Comparison of ENCODE assay signal across 8 mouse cellular contexts in genomic region chr7:142538291-142538690, GRCm38 (mm10). TPM values are rescaled to one million over a fixed set of nuclear protein-coding genes. Genes with fewer than 3 reads are reported as not detected.
A peak's percentile ranks its signal among the peaks of the same experiment; 100 is the strongest.
DNase-seq lines count a peak whose midpoint lies in the region; ATAC-seq lines count a peak whose summit lies in the region.

No protein-coding gene starts in this region.

- H3K27ac ChIP-seq in kidney, embryonic 14.5 days (ENCODE audit: low read depth, low read length): peak overlapping the region; percentile 89
- peak overlapping the region; percentile 59; the same call in 1 of the 2 replicates for H3K27ac ChIP-seq in forebrain, embryonic 13.5 days
- peak overlapping the region; percentile 97 for H3K27ac ChIP-seq in limb, embryonic 13.5 days
- H3K27ac ChIP-seq in neural tube, embryonic 14.5 days (ENCODE audit: low read depth, low read length): peak overlapping the region; percentile 46

- no peaks in the 10 kb centered on the region for H3K27me3 ChIP-seq in kidney, embryonic 14.5 days (ENCODE audit: control insufficient read depth, insufficient read depth, low read length)
- H3K27me3 ChIP-seq in forebrain, embryonic 13.5 days: no peaks in the 10 kb centered on the region
- H3K27me3 ChIP-seq in limb, embryonic 13.5 days: no peaks in the 10 kb centered on the region
- H3K27me3 ChIP-seq in neural tube, embryonic 14.5 days (ENCODE audit: control insufficient read depth, insufficient read depth, low read length): no peaks in the 10 kb centered on the region

- peaks cover 9% of the 10 kb centered on the region; the same call in 1 of the 2 replicates for H3K36me3 ChIP-seq in kidney, embryonic 14.5 days (ENCODE audit: control insufficient read depth, insufficient read depth, low read length)
- H3K36me3 ChIP-seq in forebrain, embryonic 13.5 days (ENCODE audit: poor library complexity, severe bottlenecking): peaks cover 17% of the 10 kb centered on the region
- H3K36me3 ChIP-seq in limb, embryonic 13.5 days: 0 out of 2 replicates have a peak, but pooled peaks cover 6% of the 10 kb centered on the region
- H3K36me3 ChIP-seq in neural tube, embryonic 14.5 days (ENCODE audit: control insufficient read depth, insufficient read depth, low read length): no peaks in the 10 kb centered on the region

- no peak overlapping the region for H3K4me3 ChIP-seq in kidney, embryonic 14.5 days (ENCODE audit: low read length)
- H3K4me3 ChIP-seq in forebrain, embryonic 13.5 days: no peak overlapping the region
- no peak overlapping the region for H3K4me3 ChIP-seq in limb, embryonic 13.5 days
- H3K4me3 ChIP-seq in neural tube, embryonic 14.5 days (ENCODE audit: low read depth, low read length): no peak overlapping the region

- H3K4me2 ChIP-seq in kidney, embryonic 14.5 days (replicated peaks; ENCODE audit: low read depth, low read length): no peak overlapping the region
- H3K4me2 ChIP-seq in forebrain, embryonic 13.5 days: no peak overlapping the region
- peak overlapping the region; percentile 40 for H3K4me2 ChIP-seq in limb, embryonic 13.5 days (replicated peaks)
- no peak overlapping the region for H3K4me2 ChIP-seq in neural tube, embryonic 14.5 days (ENCODE audit: low read depth, low read length)

- WGBS in kidney, embryonic 14.5 days: 20% methylated on average over 4 of the region's 4 CpGs
- WGBS in forebrain, embryonic 13.5 days: 20% methylated on average over 4 of the region's 4 CpGs
- 9% methylated on average over 4 of the region's 4 CpGs for WGBS in limb, embryonic 13.5 days
- WGBS in neural tube, embryonic 14.5 days: 23% methylated on average over 4 of the region's 4 CpGs

- peaks cover 65% of the 10 kb centered on the region for H3K4me1 ChIP-seq in kidney, embryonic 14.5 days (ENCODE audit: control insufficient read depth, insufficient read depth, low read length)
- H3K4me1 ChIP-seq in forebrain, embryonic 13.5 days: peaks cover 37% of the 10 kb centered on the region
- peaks cover 95% of the 10 kb centered on the region for H3K4me1 ChIP-seq in limb, embryonic 13.5 days
- H3K4me1 ChIP-seq in neural tube, embryonic 14.5 days (ENCODE audit: control insufficient read depth, insufficient read depth, low read length): peaks cover 24% of the 10 kb centered on the region; the same call in 1 of the 2 replicates

- no peak for DNase-seq in kidney, adult 9 months
- no peak for DNase-seq in cerebellum, postnatal 14 days
- DNase-seq in frontal cortex, postnatal 10 days (ENCODE audit: low spot score in 2 of 2): no peak

- H3K9me3 ChIP-seq in kidney, embryonic 14.5 days (ENCODE audit: control insufficient read depth, low read length): no peaks in the 10 kb centered on the region
- H3K9me3 ChIP-seq in forebrain, embryonic 13.5 days (replicated peaks): no peaks in the 10 kb centered on the region
- H3K9me3 ChIP-seq in limb, embryonic 13.5 days: no peaks in the 10 kb centered on the region
- H3K9me3 ChIP-seq in neural tube, embryonic 14.5 days (ENCODE audit: control insufficient read depth, low read length): no peaks in the 10 kb centered on the region

- ATAC-seq in kidney, embryonic 14.5 days (ENCODE audit: low FRiP score, low TSS enrichment): no peak
- ATAC-seq in forebrain, embryonic 13.5 days: no peak; the same call in 1 of the 2 replicates
- peak; percentile 37; the same call in 1 of the 2 replicates for ATAC-seq in limb, embryonic 13.5 days (ENCODE audit: low FRiP score, low read depth)
- ATAC-seq in neural tube, embryonic 14.5 days (ENCODE audit: low read depth): 0 out of 2 replicates have a peak, but pooled peaks have one; percentile 4
- ATAC-seq in activated CD4-positive, CD25-positive, alpha-beta regulatory T cell, adult 4 months: no peak

- H3K9ac ChIP-seq in kidney, embryonic 14.5 days (ENCODE audit: low read depth, low read length): peak overlapping the region; percentile 40
- 0 out of 2 replicates have a peak overlapping the region, but pooled peaks have one; percentile 14 for H3K9ac ChIP-seq in forebrain, embryonic 13.5 days
- H3K9ac ChIP-seq in limb, embryonic 13.5 days: peak overlapping the region; percentile 52
- no peak overlapping the region for H3K9ac ChIP-seq in neural tube, embryonic 14.5 days (replicated peaks; ENCODE audit: low read depth, low read length)

RNA-seq across cellular contexts. Expression of gene Mrpl23, which starts 5.8 kb away (rescaled TPM):
- 30.3 and 33.4 TPM in 2 replicates for polyA plus RNA-seq in kidney, embryonic 14.5 days (2014; fragmentation: Nextera tagmentation; extraction: Ambion mirVana)
- polyA plus RNA-seq in forebrain, embryonic 13.5 days (2015; fragmentation: Nextera tagmentation; extraction: Ambion mirVana): 16.2 and 16.5 TPM in 2 replicates
- polyA plus RNA-seq in limb, embryonic 13.5 days (2015; fragmentation: Nextera tagmentation; extraction: Ambion mirVana): 27.3 and 35.1 TPM in 2 replicates
- 16.0 and 21.4 TPM in 2 replicates for polyA plus RNA-seq in neural tube, embryonic 14.5 days (2014; fragmentation: Nextera tagmentation; extraction: Ambion mirVana)
- 10 to 100 TPM; 10.2 to 31.9 TPM for polyA plus RNA-seq in activated CD4-positive, CD25-positive, alpha-beta regulatory T cell, adult 4 months (2017; shearing (Covaris generic))

RNA-seq across cellular contexts. Expression of gene Tnnt3, which starts 39.7 kb away (rescaled TPM):
- 3.2 and 3.5 TPM in 2 replicates for polyA plus RNA-seq in kidney, embryonic 14.5 days (2014; fragmentation: Nextera tagmentation; extraction: Ambion mirVana)
- 0.28 and 0.77 TPM in 2 replicates for polyA plus RNA-seq in forebrain, embryonic 13.5 days (2015; fragmentation: Nextera tagmentation; extraction: Ambion mirVana)
- polyA plus RNA-seq in limb, embryonic 13.5 days (2015; fragmentation: Nextera tagmentation; extraction: Ambion mirVana): 60.9 and 62.3 TPM in 2 replicates
- polyA plus RNA-seq in neural tube, embryonic 14.5 days (2014; fragmentation: Nextera tagmentation; extraction: Ambion mirVana): 2.3 and 4.8 TPM in 2 replicates
- polyA plus RNA-seq in activated CD4-positive, CD25-positive, alpha-beta regulatory T cell, adult 4 months (2017; shearing (Covaris generic)): 1 to 10 TPM; 2.8 to 3.0 TPM

Comparison
In these comparisons a context has a peak if more than half of its experiments do, and no peak if none do; other contexts are left out.
1. ATAC-seq: peak in limb, embryonic 13.5 days (single experiment) and neural tube, embryonic 14.5 days (single experiment); none in kidney, embryonic 14.5 days (single experiment), forebrain, embryonic 13.5 days (single experiment) and activated CD4-positive, CD25-positive, alpha-beta regulatory T cell, adult 4 months (single experiment).
2. H3K27ac ChIP-seq: peak in every context shown above with its lines; median percentile 97 in limb, embryonic 13.5 days; 89 in kidney, embryonic 14.5 days; 59 in forebrain, embryonic 13.5 days; 46 in neural tube, embryonic 14.5 days.
3. RNA of gene Tnnt3, which starts 39.7 kb away (polyA plus RNA-seq): 60.9 to 62.3 TPM in limb, embryonic 13.5 days; 2.3 to 4.8 TPM in neural tube, embryonic 14.5 days, 3.2 to 3.5 TPM in kidney, embryonic 14.5 days, 2.8 to 3.0 TPM in activated CD4-positive, CD25-positive, alpha-beta regulatory T cell, adult 4 months and 0.28 to 0.77 TPM in forebrain, embryonic 13.5 days; every median in the first group is over 10 times any median in the second.